Mouse (Mus musculus) liver (tissue): ENCODE data around the gene Tppp3.

Source experiments
- DNase-seq: peaks from one replicate; pipeline ENCODE4 v3.0.0-alpha.2; 2020; ENCODE audit warnings: mixed read lengths

The Tppp3 gene

DNA sequence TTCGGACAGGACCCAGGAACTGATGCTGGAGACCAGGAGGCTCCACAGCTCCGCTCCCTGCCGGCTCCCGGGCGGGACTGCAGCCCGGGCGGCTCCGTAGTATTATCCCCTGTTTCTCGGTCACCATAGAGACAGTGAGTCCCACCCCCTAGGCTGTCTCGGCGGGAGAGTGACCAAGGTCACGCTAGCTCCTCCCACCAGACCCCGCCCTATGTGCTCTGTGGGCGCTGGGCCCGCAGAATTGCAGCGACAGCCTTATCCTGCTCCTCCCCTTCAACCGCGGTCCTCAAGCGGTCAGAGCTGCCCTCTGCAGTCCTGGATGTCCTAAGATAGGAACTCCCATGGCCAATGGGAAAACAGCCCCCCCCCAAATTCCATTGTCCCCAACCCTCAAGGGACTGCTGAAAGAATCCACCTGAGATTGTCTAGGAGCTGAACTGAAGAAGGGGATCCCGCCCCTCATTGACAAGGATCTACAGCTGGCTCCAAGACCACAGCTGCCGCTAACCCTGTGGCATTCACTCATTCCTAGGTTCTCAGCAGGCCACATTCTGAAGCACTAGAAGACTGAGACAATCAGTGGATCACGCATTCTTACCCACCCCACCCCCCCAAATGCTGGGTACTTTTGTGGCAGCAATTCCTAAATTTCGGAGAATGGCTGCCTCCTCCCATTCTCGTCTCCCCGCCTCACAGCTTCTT is at the start of gene Tppp3:
Tppp3 (minus strand) TSS at position 213 of the 702 bp plus-strand sequence.
- peak; percentile 87 for DNase-seq

DNA sequence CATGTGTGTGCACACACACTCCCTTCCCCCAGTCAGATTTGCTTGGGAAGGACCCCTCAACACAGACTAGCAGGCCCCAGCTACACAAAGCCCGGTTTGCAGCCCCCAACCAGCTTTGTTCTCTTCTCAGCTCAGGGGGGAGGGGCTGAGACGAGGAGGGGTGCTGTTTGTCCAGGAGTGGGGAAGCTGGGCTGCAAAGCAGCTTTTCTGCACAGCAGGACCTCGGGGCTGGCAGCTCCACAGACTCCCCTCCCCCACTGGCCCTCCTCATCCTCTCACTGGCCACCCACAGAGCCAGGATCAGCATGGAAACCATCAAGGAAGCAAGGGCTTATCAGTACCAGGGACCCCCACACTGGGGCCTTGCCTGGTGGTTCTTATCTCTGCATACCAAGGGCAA is 49.7 kb upstream of the Tppp3 start:
- peak; percentile 38 for DNase-seq

DNA sequence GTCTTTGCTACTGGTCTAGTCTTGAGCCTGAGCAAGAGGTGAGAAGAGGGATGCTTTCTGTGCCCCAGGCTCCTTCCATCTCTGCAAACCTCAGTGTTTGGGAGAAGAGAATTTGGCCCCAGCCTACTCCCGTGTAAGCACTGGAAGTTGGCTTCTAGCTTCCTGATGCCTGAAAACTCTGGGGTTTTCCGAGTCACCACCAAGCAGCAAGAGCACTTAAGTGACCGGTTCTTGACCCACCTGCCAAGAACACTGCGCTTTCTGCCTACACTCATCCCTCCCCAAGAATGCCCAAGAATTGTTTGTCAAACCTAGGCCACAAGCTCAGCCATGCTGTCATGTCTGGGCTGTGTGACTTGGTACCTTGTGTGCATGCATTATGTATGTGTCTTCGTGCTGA is 49.2 kb upstream of the Tppp3 start:
- no peak for DNase-seq

DNA sequence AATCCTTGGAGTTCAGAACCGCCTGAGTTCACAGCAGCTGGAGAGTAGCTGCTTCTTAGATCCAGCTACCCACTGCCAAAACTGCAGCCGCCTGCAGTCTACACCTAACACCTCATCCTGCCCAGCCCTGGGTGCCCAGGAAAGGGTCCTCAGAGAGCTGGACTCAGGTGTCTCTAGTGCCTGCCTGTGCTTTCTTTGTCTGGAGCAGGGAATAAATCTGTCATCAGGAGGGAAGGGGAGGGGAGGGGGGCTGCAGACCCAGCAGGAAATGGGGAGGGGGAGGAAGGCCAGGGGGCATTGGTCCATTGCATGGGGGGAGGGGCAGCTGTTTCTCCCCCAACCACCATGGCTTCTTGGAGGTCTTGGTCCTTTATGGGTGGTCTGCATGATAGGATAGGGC is 48.3 kb upstream of the Tppp3 start:
- DNase-seq: no peak

DNA sequence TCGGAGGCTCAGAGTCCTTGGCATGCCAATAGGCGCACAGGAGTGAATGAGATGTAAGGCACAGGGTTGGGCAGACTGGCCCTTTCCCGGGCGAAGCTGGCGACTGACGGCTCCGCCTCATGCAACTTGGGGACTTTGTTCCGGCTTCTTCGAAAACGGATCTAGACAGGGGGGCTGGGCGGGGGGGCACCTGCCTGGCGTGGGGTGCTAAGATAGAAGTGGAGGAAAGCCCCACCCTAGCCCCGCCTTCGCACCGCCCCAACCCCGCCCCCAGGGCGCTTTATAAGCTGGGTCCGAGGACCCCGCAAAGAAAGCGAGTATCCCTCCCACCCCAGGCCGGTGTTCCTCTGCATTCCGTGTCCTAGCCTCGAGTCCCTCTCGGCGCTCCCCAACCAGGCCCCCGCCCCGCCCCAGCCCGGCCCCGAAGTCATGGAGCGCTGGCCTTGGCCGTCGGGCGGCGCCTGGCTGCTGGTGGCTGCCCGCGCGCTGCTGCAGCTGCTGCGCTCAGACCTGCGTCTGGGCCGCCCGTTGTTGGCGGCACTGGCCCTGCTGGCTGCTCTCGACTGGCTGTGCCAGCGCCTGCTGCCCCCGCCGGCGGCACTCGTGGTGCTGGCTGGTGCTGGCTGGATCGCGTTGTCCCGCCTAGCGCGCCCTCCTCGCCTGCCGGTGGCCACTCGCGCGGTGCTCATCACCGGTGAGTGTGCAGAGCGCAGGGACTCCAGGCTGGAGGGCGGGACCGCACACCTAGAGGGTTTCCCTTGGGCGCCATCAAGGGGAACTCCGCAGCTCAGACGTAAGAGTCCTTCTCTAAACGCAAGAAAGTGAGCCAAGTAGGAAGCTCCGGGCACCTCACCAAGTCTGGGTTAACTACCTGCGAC is 47.3 kb upstream of the Tppp3 start, which contains the start of gene Hsd11b2:
Hsd11b2 (plus strand) TSS at position 320 of the 878 bp plus-strand sequence.
- peak; percentile 76 for DNase-seq

DNA sequence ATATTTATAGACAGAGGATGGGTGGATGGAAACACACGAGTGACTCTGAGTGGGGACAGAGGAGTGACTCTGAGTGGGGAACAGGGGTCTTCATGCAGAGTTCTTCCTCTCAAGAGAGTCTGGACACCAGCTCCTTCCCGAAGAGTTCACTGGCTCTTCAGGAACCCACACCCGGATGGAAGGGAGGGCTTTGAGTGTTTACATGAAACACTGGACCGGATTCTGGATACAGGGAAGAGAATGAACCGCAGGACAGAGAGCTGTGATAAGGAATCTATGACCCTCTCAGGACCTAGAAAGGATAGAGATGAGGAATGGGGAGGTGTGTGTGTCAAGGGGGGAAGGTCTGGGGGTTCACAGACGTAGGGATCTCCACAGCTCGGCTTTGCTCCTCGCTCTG is 46.0 kb upstream of the Tppp3 start:
- no peak for DNase-seq

DNA sequence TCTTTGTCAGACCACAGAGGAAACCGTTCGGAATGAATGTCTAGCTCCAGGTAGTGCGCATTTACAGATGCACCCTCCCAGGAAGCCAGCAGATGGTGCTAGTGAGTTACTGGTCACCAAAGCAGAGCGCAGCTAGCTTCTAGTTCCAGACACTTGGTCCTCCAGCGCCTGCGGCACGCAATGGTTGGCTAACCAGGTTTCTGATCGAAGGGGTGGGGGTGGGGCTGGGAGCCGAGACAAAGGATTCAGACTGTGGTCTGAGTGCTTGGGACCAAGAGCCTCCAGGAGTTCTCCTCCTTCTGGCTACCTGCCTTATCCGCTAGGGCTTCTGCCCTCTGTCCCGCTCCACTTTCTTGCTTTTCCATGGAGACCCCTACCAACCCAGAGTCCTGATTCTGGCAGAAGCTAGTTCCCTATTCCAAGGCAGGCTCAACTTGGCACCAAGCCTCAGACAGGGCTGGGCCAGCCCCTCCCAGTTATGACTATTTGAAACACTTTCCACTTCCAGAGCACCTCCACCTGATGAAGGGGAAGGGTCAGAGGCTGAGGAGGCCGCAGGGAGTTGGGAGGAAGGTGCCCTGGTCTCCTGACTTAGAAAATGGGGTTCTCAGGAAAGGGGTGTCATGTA is 44.8 kb upstream of the Tppp3 start:
- peak; percentile 78 for DNase-seq

DNA sequence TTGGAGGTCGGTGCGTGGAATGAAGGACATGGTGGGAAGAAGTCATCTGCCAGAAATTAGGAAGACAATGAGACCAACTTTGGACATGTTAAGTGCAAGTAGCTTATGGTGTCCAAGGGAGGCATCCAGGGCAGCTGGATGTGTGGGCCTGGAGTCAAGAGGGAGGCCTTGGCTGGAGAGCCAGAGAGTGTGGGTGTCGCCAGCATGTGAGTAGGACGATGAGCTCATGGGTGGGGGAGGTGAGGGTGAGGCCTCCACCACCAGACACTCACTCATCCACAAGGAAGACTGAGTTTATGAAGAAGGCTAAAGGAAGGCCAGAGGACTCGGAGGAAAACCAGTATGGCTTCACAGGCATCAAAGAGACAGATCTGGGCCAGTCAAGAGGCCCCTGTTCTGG is 43.3 kb upstream of the Tppp3 start:
- no peak for DNase-seq

DNA sequence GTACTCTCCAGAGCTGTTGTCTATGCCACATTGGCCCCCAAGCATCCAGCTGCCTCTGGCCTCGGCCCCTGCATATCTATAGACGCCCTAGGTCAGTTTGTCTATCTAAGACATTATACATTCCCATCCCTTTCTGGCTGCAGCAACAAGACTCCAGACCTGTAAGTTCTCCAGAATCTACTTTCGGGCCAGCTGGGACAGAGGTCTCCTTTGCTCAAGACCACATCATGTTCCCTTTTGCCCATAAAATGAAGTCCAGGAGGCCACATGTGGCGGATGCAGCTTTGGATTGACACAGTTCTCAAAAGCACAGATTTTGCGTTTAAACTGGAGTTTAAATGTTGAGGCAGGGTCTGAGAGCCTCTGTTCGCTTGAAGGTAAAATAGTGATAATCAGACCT is 42.9 kb upstream of the Tppp3 start:
- DNase-seq: no peak

DNA sequence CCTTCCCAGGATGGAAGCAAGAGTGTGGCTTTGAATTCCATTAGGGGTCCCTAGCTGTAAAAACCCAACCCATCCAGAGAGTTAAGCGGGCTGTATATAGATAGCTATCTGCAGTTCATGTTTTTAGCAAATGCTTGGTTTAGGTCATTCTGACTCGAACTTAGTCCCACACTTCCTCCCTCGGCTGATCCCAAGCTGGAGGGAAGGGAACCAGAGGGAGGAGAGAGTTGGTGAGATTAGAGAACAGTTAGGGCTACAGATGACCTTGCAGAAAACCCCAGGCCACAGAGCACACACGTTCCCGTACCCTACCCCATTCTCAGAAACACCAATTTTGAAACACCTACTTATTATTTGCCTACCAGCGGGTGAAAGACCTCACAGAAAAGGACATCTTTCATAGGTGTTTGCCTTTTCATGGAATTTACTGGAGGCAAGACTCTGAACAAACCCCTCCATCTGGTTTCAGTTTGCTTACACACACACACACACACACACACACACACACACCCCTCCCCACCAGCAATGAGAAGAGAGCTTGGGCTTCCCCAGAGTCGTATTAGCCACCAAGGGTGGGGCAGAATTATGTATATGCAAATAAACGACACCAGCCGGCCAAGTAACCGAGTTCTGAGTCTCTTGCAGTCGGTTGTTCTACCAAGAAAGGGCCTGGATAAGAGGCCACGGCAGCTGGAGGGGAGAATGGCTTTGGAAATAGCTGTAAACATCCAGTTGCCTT is 38.8 kb upstream of the Tppp3 start:
- DNase-seq: no peak

DNA sequence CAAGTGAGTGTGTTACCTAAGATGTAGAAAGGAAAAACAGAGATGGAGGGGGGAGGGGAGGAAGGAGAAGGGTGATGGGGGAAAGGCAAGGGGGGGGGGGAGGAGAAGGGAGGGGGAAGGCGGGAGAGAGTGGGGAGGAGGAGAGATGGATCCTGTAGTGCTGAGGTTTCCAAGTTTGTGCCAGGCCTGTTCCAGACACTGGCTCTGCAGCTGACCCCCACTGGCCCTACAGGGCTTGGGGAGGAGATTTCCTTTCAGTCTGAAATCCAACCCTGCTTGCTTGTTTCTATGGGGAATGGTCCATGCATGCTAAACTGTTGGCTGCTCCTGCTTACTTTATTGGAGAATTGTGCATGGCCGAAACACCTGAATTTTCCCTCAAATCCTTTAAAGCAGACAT is 37.4 kb upstream of the Tppp3 start:
- no peak for DNase-seq

DNA sequence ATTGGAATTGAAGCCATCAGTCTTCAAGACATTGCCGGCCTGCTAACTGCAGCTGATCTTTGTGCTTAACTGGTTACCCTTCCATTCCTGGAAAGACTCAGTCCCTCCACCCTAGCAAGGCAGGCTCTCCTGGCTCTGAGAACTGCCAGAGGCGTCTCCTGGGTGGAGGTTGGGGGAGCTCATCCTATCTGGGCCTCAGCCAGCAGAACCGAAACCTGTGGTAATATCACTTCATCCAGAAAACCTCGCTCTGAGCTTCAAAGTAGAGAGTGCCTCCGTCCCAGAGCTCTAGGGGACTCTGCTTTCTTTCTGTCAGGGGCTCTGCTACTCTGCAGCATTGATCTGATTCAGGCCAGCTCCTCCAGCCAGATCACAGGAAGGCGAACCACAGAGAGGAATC is 35.7 kb upstream of the Tppp3 start:
- no peak for DNase-seq

DNA sequence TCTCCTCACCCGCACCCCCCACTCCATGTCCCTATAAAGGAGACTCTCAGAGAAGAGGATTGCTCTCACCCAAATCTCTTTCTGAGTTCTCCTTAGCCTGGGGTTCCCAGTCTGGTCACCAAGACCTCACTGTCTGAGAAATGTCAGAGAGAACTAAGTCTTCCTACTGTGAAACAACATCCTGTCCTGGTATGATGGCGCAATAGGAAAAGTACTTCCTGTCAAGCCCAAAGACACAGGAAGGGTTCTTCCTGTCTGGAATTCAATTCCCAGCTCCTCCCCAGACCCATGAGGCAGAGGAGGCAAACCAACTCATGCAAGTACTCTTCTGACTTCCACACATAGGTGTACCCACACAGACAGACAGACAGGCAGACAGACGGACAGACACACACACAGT is 33.3 kb upstream of the Tppp3 start:
- no peak for DNase-seq

DNA sequence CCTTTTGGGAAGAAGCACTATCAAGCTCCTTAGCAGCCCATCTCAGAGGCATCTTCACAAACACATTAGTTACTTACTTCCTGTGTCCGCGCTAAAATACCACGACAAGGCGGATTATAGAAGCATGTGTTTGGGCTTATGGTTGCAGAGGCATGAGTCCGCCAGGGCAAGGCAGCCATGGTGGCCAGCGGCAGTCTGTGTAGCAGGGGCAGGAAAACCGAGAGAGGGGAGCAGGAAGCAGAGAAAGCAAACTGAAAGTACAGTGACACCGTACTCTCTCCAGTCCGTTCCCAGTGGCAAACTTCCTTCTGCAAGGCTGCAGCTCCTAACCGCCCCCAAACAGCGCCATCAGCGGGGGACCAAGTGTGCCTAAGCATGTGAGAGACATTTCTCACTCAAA is 28.5 kb upstream of the Tppp3 start:
- DNase-seq: no peak

DNA sequence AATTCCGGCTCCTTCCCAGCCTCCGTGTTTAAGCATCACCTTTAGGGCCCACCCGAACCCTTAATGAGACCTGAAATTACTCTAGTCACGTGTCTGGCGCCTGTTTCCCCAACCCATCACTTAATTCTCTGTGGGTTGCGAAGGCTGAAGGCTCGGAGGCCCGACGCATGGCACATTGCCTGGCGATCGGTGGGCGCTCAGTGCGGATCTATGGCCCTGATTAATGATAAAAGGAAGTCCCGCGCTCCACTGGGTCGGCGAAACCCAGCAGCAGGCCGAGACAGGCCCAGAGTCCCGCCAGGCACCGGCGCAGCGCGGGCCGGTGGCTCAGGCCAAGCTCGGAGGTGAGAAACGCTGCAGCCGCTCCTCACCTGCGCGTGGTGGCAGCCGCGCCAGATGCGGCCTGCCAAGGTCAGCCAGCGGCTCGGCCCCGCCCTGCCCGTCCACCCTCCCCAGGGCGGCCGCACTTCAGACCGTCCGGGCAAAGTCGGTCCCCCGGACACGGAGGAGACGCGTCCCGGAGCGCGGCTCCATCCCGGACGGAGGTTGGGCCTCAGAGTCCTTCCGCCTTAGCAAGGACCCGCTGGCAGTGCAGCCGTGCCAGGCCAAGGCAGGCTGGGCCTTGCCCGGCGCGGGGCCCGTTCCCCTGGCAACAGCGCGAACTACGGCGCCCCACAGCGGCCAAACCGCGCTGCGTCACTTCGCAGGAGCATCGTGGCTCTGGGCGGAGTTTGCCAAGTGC is 25.3 kb upstream of the Tppp3 start, which contains the start of gene Zdhhc1:
Zdhhc1 (minus strand) TSS at position 464 of the 742 bp plus-strand sequence.
- peak; percentile 80 for DNase-seq

DNA sequence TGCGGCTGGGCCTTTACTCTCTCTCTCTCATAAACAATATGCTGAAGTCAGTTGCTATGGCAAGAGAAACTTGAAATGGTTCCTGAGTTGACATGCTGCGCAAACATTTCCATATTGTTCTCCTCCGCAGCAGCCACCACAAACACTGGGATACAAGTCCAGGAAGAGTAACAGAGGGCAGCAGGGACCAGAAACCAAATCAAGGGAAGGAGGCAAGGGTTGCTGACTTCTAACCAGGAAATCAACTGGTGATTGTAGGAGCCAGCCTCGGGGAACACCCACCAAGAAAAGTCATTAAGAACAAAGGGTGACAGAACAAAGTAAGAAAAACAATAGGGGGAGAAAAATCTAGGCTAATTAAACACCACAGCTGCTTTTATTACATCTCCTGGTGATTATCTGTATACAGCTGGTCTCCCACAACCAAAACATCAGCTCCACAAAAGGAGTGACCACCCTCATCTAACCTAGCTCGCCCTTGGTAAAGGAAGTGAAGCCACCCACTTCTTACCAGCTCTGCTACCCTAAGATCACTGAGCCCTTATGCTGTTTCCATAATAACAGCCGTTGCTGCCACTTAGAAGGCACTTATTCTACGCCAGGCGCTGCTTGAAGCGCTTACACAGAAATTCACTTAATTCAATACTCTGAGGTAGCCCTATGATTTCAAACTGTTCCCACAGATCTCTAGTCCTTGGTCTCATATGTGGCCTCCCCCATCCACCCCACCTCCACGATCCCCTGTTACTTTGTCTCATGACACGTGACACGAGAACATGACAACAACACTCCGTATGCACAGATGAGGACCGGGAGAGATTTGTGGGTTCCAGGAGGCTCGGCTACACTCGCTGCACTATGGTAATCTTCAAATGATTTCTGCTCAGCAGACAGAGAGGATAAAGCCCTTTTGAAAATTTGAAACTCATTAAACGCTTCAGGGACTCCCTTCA is 24.3 kb upstream of the Tppp3 start:
- DNase-seq: no peak

DNA sequence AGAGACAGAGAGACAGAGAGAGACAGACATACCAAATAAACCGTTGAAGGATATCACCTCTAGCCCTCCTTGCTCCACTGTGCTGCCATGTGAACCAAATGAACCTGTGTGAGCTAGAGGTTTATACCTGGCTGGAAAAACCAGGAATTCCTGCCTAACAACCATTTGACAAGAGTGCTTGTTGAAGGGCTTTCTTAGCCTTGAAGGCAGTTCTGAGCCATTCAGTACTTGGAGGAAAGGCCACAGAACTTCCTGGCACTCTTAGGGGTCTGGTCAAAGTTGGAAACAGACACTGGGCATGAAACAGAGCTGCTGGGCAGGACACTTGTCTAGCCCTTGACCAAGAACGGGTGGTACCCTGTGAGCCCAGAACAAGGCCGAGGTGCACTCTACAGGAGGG is 23.2 kb upstream of the Tppp3 start:
- no peak for DNase-seq

DNA sequence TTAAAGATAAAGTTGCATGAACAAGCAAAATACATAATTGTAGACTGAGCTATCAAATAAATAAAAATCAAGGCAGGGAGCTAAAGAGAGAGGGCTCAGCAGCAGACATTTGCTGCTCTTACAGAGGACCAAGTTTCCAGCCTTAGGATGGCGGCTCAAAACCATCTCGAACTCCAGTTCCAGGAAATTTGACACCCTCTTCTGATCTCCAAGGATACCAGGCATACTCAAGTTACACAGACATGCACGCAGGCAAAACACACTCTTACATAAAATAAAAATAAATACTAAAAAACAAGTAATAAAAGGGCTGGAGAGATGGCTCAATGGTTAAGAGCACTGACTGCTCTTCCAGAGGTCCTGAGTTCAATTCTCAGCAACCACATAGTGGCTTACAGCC is 22.2 kb upstream of the Tppp3 start:
- DNase-seq: no peak

DNA sequence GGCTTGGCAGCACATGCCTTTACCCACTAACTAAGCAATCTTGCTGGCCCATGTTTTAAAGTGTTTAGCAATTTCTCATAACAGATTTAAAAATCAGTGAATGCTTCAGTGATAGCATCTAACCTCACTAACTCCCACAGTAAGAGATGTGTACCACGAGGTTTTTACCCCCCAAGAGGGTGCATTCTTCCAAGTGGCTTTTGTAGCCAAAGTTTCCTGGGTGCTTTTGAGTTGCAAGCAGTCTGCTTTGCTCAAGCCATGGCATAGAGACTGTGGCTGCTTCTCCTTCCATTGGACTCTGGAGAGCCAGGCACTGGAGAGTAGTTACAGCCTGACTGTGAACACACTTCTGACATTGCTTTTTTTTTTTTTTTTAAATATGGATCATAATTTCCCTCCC is 18.0 kb upstream of the Tppp3 start:
- no peak for DNase-seq

DNA sequence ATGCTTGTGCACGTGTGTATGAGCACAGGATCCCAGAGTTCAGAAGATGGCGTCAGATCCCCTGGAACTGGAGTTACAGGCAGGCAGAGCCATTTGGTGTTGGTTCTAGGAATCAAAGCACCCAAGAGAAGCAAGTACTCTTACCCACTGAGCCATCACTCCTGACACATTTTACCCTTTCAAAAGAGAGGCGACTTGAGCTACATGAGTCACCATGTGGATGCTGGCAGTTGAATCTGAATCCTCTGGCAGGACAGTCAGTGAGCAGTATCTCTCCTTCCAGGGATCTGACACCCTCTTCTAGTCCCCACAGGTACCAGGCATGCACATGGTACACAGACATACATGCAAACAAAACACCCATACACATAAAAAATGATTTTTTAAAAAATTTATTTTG is 16.8 kb upstream of the Tppp3 start:
- DNase-seq: no peak

DNA sequence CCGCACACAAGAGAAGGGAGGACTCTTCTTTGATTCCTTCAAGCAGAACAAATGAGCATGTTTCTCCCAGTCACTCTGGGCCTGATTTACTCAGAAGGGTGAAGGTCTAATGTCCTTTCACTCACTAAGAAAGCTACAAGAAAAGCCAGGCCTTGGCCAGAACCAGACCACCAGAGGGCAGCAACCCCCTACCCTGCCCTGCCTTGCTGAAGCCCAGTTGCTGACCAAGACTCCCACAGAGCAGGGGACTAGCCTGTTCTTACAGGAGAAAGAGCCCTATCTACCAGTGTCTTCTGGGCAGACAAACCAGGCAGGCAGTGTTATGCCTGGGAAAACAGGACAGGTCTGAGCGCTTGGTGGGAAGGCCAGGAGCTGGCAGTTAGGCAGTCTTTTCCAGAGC is 13.1 kb upstream of the Tppp3 start:
- peak; percentile 59 for DNase-seq
